Mouse (Mus musculus) T-cell, adult 66 days (primary cell): ENCODE results near the gene Ppm1k. TPM values are rescaled to one million over a fixed set of nuclear protein-coding genes. Genes with fewer than 3 reads are reported as not detected.

ENCODE experiments used
- total RNA-seq, 2 experiments: library from RNA; stranded (reverse); gene quantifications; 3 replicates in 1 of 2; 4 replicates in 1 of 2; pipeline ENCODE4 v1.2.4; 2023

Gene Ppm1k
- 10 to 100 TPM; 24.2 to 38.2 TPM for total RNA-seq

GRCm38 (mm10) chr6:57535386-57535936 lies at the start of gene Ppm1k:
Gene Ppm1k (minus strand): TSS chr6:57535468.

GRCm38 (mm10) chr6:57580881-57581548 lies 45.7 kb upstream of the Ppm1k start, which contains the start of gene Herc6:
Gene Herc6 (plus strand): TSS chr6:57581000.

Other genes with a start within 250 kb of the Ppm1k start
- gene Vmn1r16, start 206.0 kb downstream of the Ppm1k start, total RNA-seq = not detected
- not detected for gene Vmn1r17, start 171.7 kb downstream of the Ppm1k start, total RNA-seq
- not detected for gene Vmn1r18, start 139.7 kb downstream of the Ppm1k start, total RNA-seq
- gene Vmn1r19, start 131.7 kb downstream of the Ppm1k start, total RNA-seq = not detected
- gene Vmn1r20, start 106.5 kb downstream of the Ppm1k start, total RNA-seq = not detected
- gene Herc6, start 45.5 kb upstream of the Ppm1k start, total RNA-seq = 10 to 100 TPM; 39.0 to 53.0 TPM
- 1 to 10 TPM; 2.4 to 4.1 TPM for gene Pyurf, start 156.6 kb upstream of the Ppm1k start, total RNA-seq
- gene Lancl2, start 167.1 kb upstream of the Ppm1k start, total RNA-seq = 1 to 10 TPM; 2.9 to 3.9 TPM